Mouse (Mus musculus): ENCODE measurements around the gene H2-DMa.
"Not testable (repeated sequence)": the region's sequence is repeated elsewhere in the genome, so short reads cannot be mapped to it uniquely, and the experiment has no call there.

H2-DMa gene

DNA sequence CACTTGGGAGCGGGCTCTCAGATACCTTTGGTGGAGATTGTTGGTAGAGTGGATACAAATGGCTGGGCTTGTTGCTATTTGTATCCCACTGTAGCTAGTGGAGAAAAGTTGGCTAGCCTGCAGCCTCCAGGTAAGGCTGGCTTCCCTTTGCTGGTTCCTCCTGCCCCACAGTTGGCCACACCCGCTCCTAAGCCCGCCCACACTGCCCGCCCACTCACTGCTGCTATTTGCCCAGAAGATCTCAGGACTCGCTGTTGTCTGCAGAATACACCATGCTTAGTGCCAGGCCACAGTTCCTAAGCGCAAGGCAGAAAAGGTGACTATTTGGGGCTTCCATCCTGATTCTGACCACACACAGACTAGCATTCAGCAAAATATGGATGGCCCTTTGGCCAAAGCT is 8.1 kb downstream of the H2-DMa start:
- DNase-seq: peak; percentile 82 to 83

GRCm38 (mm10) chr17:34128264-34128937 is 9.1 kb downstream of the H2-DMa start:
- DNase-seq: no peak

DNA sequence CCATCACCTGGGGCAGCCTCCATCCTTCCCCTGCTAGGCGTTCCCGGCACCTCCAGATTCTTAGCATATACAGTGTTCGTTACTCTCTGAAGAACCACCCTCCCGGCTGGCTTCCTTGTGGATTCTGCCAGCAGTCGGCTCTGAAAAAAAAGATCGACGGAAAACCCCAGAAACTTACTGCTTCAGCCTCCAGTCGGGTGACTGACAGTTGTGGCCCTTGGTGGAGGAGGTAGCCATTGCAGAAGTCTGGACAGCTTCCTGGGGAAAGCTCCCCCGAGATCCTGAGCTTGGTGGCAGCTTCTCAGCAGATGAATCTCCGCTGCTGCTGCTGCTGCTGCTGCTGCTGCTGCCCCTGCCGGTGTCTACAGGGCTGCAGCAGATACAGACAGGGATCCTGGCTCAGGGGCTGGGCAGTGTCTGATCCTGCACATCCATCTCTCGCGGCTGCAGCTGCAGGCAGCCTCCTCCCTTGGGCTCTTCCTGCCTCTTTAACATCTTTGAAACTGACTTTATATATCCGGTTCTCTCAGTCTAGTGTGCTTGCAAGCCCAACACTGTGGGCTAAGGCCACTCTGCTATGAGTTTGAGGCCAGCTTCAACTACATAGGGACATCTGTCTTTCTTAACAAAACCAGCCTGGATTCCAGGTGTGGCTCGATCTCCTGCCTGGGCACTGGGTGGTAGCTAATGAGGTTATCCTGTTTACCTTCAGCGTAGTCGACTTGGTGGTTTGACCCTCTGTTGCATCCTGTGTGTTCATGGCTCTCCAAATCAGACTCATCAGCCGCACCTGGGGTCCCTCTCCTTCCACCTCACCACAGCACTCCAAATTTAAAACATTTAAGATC is 9.8 kb downstream of the H2-DMa start:
- DNase-seq: no peak

DNA sequence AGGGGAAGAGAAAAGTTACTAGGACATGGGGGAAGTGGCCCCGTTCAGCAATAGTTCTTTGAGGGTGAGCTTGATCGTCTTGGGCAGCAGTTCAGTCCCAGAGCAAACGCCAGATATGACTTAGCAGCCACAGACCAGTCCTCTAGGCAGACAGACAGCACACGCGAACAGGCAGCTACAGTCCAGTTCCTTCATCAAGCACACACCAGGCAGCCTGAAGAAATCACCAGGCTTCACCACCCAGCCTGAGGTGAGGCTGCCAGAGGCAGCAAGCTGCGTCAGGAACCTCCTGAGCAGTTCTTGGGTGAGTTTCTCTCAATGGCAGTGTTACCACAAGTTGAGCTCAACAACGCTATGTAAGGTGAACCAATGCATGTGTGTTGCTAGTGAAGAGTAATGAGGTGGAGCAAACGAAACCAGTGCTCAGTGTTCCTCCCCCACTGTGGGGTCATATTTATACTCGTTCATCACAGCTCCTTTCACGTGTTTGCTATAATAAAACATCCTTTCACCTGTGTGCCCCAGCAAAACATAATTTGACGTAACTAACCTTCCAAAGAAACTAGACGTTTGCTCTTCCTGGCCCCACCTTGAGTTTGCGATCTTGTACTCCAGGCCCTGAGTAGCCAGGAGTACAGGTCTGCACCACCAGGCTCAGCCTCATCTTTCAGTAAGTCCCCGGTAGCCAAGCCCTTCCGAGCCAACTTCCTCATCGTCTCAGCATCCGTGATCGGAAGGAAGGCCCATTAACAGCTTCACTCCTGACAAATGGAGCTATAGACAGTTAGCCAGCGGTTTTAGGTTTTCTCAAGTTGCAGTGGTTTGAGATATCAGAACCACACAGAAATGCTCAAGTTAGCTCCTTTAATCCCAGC is 11.0 kb downstream of the H2-DMa start:
- no peak for DNase-seq

DNA sequence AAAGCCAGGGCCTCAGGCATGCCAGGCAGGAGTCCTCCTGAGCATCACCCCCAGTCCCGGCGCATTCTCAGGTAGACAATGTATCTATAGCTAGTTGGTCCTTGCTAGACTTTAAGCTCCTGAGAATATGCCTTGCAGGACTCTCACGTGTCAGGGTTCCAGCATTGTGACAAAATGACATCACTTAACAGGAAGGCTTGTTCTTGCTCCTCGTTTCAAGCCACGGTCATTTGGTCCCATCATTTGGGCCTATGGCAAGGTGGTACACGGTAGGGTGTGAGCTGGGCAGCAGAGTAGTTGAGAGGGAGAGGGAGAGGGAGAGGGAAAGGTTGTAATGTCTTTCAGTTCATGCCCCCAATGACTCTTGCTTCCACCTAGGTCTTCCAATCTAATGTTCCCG is 12.6 kb downstream of the H2-DMa start:
- no peak for DNase-seq

GRCm38 (mm10) chr17:34133289-34133688 is 13.9 kb downstream of the H2-DMa start:
- DNase-seq: no peak

DNA sequence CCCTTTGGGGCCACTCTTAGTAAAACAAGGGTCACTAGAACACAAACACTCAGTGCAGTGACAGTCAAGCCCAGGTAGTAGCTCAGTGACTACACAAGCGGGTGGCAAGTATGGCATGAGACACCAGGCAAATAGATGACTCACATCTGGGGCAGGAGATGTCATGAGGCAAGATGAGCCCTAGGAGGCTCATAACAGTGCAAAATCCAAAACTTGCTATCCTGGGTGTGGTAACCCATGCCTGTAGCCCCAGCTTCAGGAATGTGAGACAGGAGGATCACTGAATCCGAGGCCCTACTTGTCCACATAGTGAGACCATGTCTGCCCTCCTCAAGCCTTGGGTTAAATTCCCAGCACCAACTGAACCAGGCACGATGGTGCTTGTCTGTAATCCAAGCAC is 15.1 kb downstream of the H2-DMa start:
- DNase-seq: no peak

DNA sequence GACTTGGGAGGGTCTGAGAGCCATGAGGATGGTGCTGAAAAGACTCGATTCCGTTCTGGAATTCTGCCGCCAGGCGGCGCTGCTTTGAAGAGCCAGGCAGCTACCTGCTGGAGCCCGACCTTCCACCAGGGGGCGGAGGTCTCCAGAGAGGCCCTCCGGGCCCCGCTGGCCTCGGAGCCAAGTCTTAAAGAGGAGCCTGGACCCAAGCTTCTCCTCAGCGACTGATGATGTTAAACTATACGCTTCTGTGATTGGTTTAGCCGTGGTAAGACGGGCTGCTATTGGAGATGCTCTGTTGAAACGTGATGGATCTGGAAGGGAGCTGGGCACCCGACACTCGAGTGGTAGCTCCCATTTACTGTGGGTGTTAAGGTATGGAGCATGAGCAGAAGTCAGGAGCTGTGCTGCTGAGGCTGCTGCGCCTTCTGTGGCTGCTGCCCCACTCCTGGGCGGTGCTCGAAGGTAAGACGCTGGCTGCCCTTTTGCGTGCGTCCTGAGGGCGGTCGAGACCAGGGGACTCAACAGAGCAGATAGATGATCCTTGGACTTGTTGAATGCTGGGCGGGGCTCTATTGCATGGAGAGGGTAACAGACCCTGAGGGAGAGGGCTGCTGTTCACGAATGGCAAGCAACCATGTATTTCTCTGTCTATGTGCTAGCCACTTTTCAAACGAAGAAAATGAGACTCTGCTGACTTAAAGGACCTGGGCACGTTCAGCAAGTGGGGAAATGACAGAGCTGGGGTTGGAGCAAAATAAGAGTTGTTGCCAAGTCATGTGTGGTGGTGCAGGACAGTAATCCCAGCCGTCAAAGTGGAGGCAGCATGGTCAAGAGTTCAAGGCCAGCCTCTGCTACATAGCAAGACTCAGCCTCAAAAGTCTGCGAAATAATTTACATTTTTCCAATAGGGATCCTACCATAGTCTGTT is 16.2 kb downstream of the H2-DMa start:
- peak; percentile 99 for DNase-seq

- no peak for DNase-seq
Measured at GRCm38 (mm10) chr17:34137601-34138000, 18.3 kb downstream of the H2-DMa start.

DNA sequence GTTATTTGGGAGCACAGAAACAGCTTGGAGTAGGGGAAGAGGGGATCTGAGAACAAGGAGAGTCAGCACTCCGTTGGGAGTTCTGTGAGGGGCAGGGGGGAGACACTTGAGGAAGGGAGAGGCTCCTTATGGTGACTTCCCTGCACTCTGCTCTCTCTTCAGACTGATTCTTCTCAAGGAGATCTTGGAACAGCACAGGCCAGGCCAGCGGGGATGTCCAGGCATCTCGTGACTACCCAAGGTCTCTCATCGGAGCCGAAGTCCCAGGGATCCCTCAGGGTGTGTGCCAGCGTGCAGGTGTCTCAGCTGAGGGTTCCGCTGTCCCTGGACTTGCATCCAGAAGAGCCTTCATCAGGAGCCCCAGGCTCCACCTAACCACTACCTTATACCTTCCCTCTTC is 19.3 kb downstream of the H2-DMa start:
- DNase-seq: no peak

- peak; percentile 39 to 53 for DNase-seq
Measured at GRCm38 (mm10) chr17:34139416-34139815, 20.1 kb downstream of the H2-DMa start.

DNA sequence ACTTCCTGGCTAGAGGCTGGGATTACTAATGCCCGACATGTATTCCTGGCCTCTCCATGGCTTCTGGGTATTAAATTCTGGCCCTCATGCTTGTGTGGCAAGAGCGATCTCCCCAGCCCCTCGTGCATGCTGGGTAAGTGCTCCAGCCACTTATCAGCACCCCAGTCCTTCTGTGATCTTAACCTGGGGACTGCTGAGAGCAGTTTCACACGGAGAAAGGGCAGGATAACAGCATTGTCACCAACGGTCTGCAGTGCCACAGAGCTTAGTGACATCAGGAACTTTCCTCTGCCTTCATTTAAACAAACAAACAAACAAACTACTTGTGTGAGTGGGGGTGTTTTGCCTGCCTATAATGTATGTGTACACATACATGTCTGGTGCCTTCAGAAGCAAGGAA is 20.9 kb downstream of the H2-DMa start:
- DNase-seq: no peak

DNA sequence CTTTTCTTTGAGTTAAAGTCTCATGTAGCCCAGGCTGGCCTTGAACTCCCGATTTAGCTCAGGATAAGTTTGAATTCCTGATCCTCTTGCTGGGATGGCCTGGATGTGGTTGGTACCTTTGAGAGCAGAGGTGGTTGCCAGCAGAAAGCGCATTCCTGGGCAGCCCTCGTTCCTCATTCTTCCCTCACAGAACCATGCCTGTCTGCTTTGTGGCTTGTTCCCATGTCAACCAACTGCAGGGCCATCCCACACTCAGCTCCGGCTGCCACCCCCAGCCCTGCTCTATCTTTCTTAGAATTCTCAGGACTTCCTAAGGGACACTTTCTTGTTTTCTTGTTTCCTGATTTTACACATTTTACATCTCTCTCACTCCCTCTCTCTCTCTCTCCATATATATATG is 22.1 kb downstream of the H2-DMa start:
- no peak for DNase-seq

DNA sequence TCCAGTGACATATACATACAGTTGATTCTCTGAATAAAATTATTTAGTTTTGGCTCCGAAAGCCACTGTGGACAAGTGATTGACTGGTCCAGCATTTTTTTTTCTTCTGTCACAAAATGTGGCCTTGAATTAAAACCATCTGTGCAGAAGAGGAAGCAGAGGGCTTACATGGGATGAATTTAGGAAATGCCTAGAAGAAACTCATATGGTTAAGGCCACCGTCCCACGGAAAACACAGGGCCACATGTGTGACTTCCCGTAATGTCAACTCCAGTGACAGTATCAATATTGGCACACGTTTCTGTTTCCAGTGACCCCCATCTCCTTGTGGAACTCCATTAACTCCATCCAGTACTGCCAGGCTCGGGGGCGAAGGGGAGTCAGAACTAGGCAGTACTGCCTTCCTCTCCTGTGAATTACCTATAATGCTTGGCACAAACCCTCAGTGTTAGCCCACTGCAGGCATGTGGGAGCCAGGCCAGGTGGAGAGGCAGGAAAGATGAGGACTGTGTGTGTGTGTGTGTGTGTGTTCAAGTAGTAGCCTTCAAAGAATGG is 23.2 kb downstream of the H2-DMa start:
- no peak for DNase-seq

DNA sequence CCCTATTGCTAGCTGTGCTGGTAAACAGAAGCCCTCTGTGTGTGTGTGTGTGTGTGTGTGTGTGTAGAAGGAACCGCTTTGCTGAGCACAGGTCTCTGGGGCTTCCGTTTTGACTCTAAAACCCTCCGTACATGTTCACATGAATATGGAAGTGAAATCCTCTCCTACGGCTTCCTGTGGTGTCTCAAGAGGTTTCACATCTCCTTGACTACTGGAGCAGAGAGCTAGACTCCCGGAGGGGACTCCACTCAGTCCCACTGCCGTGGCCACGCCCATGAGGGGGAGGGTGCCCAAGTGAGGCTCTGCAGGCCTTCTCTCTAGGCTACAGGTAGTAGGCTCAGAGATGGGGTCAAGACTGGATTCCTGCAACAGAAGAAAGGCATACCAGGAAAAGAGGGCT is 23.7 kb downstream of the H2-DMa start, which contains the start of gene H2-DMb2:
H2-DMb2 (plus strand) TSS at position 275 of the 400 bp plus-strand sequence.
- DNase-seq: peak in 1 of 2 experiments; percentile 29

DNA sequence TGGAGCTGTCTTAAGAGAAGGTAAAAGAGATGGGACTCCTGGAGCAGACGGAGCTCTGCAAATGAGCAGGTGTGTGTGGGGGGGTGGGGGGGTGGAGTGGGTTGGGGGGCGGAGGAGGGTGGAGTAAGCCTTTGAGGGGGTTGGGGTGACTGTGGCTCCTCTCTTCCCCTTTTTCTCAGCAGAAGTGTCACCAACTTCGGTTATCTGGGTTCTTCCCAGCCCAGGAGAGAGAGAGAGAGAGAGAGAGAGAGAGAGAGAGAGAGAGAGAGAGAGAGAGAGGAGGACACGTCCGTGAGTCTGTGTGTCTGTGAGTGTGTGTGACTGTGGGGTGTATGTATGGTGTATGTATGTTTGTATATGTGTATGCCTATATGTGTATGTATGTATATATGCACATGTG is 24.1 kb downstream of the H2-DMa start:
- DNase-seq: no peak

DNA sequence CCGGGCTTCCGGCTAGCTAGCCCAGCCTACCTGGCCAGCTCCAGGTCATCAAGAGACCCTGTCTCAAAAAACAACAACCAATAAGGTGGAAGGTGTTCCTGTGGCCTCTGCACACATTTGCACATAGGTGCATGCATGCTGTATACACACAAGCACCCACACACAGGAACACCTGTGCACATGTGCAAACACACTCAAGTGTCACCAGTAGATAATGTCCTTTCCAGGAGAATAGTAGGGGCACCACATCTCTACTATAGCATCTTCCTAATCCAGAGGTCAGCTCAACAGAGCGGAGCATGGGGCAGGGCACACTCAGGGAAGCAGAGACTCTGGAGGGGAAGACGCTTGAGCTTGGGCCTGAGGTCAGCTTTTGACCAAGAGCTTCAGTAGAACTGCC is 24.9 kb downstream of the H2-DMa start:
- DNase-seq: not testable (repeated sequence)

DNA sequence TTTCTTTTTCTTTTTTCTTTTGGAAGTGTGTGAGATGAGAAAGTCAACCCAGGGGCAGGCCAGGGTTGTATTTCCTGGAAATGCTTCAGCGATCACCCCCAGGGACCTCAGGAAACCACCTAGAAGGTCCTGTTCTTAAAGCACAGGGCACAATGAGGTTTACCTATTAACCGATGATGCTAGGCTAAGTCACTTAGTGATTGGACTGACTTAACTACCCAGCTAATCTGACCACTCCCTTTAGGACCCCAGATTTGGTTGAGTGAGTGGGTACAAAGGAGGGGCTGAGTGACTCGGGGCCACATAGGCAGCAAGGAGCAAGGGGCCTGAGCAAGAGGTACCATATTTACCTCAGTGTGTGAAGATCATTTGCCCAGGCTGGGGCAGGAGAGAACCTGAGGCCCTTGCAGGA is 25.6 kb downstream of the H2-DMa start:
- DNase-seq: no peak

DNA sequence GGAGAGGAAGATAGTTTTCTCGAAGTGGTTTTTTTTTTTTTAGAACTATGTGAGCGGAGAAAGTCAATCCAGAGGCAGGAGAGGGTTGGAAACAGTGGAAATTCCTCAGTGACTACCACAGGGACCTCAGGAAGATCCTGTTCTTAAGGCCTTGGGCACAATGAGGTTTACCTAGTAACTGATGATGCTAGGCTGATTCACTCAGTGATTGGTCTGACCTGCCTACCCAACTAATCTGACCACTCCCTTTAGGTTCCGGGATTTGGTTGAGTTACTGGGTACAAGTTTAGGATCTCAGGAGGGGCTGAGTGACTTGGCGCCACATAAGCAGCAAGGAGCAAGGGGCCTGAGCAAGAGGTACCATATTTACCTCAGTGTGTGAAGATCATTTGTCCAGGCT is 33.6 kb downstream of the H2-DMa start, which contains the start of gene H2-DMb1:
H2-DMb1 (plus strand) TSS at position 150 of the 400 bp plus-strand sequence.
- peak; percentile 76 to 79 for DNase-seq

DNA sequence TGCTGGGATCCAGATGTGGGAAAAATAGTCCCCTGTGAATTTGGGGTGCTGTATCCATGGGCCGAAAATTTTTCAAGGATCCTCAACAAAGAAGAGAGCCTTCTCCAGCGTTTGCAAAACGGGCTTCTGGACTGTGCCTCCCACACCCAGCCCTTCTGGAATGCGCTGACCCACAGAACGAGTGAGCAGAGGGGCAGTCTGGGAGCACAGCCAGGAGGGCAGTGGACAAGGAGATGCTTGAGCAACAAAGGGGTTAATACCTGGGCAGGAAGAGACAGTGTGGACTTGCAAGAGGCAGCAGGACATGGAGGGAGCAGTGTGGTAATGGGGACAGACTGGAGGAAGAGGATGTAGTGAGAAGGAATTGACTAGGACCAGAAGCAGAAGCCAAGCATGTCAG is 36.2 kb downstream of the H2-DMa start:
- DNase-seq: no peak

- DNase-seq: no peak
Measured at GRCm38 (mm10) chr17:34164202-34164895, 45.0 kb downstream of the H2-DMa start.

Measured in kidney, adult 8-10 months (tissue).